Mouse (Mus musculus) cerebellum, adult 9-10 months (tissue): ENCODE measurements around the gene Ptpre.
"Not testable (repeated sequence)": the region's sequence is repeated elsewhere in the genome, so short reads cannot be mapped to it uniquely, and the experiment has no call there.

Source experiments
- DNase-seq: peaks from one replicate; pipeline ENCODE4 v3.0.0; 2022

Gene Ptpre

DNA sequence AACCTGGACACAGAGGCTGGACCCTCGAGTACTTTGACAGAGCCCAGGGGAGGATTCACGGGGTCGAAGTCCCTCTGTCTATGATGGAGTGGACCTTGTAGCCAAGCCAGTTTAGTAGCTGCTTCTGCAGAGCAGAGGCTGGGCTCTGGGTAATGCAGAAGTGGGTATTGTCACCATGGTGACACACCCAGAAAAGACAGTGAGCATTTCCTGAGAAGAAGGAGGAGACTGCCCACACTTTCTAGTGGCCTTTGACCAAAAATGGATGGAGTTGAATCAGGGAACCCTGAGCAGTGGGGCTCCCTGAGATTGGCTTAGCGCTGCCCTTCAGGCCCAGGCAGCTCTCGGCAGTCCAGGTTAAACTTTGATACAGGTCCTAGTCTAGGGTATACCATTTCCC lies 112.8 kb downstream of the Ptpre start:
- no peak for DNase-seq

DNA sequence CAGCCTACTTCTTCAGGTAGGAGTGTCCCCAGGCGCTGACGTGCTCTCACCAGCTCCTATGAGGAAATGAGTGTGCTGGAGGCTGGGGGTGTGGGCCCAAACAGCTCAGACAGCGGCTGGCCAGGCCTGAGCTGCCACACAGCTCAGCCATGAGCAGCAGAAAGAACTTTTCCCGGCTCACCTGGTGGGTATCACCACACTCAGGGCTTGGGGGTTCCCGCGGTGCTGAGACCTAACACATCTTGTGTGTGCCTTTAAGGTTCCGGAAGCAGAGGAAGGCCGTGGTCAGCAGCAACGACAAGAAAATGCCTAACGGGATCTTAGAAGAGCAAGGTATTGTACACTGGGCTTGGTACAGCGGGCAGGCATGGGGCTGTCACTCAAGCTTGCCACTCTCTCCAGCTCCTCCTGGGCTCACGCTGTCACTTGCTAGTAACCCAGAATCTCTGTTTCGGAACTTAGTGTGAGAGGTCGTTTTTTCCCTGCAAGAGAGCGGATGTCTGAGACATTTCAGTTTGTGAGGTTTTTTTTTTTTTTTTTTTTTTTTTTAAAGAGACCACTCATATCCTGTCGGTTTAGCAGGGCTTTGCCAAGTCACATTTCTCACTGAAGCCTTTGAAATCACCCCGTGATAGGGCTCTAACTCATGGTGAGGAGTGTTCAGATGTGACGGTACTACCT lies 114.7 kb downstream of the Ptpre start:
- DNase-seq: no peak

GRCm38 (mm10) chr7:135652781-135653180 lies 115.5 kb downstream of the Ptpre start:
- DNase-seq: no peak

DNA sequence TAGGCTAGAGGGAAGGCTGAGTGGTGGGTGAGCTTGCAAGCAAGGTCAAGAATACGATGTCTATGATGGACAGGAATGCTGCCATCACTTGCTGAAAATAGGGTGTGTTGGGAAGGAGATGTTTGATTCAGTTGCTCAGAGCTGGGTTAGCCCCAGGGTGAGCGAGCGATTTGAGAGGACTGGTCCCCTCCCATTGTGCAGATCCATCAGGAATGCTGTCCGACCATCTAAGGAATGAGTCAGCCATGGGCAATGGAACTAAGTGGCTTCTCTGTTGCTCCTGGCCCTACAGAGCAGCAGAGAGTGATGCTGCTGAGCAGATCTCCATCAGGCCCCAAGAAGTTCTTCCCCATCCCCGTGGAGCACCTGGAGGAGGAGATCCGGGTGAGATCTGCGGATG lies 116.3 kb downstream of the Ptpre start:
- DNase-seq: no peak

- DNase-seq: no peak
These were observed 117.0 kb downstream of the Ptpre start for GRCm38 (mm10) chr7:135654288-135654687.

DNA sequence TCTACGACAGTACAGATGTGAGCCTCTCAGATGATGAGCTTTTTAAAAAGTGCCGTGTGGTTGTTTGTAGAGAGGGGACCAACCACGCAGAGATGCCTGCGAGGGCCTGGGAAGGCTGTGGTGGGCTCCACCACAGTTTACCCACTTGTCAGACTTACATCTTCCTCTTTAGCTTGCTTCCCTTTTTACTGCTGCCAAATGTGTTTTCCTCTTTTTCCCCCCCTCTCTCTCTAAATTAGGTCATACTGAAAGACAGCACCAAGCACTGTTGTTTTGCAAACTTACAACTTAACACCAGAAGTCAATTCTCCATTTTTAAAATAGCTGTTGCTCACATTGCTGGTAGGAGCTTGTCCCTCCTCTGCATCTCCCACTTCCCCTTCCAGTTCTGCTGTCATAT lies 117.8 kb downstream of the Ptpre start:
- no peak for DNase-seq

GRCm38 (mm10) chr7:135658150-135658549 lies 120.9 kb downstream of the Ptpre start:
- no peak for DNase-seq

DNA sequence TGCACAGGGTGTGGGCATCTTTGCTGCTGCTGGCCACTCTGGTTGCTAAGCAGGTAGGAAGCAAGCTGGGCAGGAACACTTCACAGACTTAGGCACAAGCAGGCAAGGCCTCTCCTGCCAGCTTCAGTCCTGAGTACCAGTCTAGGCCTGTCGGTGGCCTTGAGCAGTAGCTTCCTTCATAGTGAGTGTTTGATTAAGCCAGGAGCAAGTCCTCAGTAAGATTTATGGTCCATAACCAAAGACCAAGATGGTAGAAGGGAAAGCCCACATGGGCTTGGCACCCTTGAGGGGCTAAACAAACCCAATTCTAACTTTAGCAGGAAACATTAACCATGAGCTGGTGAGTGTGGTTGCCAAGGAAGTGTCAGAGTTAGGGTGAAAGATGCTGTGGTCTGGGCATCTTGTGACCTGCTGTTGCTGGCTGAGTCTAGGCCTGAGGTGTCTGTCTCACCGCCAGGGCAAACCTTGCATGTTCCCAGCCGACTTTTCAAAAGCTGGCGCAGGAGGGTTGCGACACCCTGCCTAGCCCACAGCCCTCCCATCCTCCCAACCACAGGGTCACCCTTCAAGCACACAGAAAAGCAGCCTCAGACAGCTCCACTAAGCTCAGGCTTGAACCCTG lies 122.1 kb downstream of the Ptpre start:
- no peak for DNase-seq

GRCm38 (mm10) chr7:135660314-135660713 lies 123.0 kb downstream of the Ptpre start:
- no peak for DNase-seq

- no peak for DNase-seq
These were observed 126.9 kb downstream of the Ptpre start for GRCm38 (mm10) chr7:135664211-135664610.

- no peak for DNase-seq
These were observed 129.0 kb downstream of the Ptpre start for GRCm38 (mm10) chr7:135666314-135666713.

DNA sequence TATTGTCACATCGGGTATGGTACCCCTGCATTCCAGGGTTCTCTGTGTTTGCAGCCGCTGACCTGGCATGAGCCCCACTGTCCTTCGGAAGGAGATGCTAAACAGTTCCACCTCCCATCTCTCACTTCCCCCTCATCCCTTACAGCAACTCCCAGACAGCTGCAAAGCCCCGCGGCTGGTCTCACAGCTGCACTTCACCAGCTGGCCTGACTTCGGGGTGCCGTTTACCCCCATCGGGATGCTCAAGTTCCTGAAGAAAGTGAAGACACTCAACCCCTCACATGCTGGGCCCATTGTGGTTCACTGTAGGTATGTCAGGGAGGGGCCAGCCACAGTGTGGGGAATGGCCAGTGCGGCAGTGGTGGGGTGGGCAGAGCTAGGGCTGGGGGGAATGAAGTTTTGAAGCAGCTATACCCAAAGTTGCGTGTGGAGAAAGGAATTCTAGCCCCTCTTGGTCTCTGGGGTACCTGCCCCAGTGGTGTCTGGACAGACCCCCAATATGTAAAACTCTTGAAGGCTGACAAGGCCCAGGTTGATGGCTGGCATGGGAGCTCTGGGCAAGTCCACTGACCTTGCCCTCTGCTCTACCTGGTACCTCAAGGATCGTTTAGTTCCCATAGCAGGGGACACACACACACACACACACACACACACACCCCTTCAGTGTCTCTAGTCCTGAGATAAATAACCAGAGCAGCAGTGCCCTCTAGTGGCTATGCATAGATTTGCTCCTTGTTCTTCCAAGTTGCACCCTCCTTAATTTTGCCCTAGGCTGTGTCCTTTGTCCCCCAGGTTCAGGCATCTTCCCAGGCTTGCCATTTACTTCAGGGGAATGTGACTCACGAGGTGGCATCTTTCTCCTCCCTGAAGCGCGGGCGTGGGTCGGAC lies 131.8 kb downstream of the Ptpre start:
- DNase-seq: peak; percentile 69

GRCm38 (mm10) chr7:135673576-135673975 lies 136.3 kb downstream of the Ptpre start:
- no peak for DNase-seq

DNA sequence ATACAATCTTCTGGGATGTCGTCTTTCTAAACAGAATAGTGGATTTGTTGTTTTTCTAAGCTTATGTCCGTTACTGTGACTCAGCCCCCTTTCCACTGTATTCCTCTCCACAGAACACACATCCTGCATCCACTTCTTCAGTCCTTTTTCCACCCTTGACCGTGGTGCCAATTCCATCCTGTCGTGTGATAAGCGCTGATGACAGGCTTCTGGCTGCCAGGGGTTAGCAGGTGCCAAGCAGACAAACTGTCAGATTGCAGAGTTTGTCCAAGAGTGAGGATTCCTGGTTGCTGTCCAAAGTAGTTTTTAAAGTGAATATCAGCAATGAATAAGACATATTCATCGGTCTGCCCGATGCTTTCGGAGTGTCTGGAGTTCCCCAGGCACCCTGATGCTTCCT lies 139.4 kb downstream of the Ptpre start:
- DNase-seq: no peak

- no peak for DNase-seq
These were observed 143.1 kb downstream of the Ptpre start for GRCm38 (mm10) chr7:135680334-135680733.

DNA sequence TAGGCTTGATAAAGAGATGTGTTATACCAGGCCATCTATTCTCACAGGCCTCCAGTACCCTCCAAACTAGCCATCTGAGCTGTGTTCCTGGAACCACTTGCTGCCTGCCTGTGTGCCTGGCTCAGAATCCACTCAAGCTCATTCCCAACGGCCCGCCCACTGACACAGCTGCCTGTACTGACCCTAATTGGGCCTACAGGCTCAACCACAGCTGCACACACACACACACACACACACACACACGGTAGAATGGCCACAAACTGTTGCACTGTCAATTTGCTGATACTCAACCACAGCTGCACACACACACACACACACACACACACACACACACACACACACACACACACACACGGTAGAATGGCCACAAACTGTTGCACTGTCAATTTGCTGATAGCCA lies 146.8 kb downstream of the Ptpre start:
- DNase-seq: not testable (repeated sequence)

- DNase-seq: no peak
These were observed 147.7 kb downstream of the Ptpre start for GRCm38 (mm10) chr7:135684938-135685337.

DNA sequence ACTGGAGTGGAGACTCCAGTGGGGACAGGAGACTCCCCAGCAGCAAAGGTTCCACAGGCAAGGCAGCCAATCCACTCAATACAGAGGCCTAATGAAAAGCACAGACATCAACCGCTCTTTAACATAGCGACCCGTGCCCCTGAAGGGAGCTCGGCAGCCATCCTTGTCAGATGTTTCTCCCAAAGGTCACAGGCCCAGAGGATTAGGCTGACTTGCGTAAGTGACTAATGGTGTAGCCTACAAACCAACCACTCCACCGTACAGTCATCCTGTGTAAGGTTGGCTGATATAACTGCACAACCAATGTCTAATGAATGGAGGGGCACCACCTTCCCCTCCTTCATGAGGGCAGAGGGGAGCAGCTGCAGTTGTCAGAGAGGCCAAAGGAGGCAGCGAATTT lies 152.1 kb downstream of the Ptpre start:
- no peak for DNase-seq

GRCm38 (mm10) chr7:135691941-135692340 lies 154.7 kb downstream of the Ptpre start:
- DNase-seq: no peak

- no peak for DNase-seq
These were observed 156.8 kb downstream of the Ptpre start for GRCm38 (mm10) chr7:135694130-135694529.

GRCm38 (mm10) chr7:135694796-135695195 lies 157.5 kb downstream of the Ptpre start:
- no peak for DNase-seq

- DNase-seq: no peak
These were observed 158.8 kb downstream of the Ptpre start for GRCm38 (mm10) chr7:135696127-135696526.

DNA sequence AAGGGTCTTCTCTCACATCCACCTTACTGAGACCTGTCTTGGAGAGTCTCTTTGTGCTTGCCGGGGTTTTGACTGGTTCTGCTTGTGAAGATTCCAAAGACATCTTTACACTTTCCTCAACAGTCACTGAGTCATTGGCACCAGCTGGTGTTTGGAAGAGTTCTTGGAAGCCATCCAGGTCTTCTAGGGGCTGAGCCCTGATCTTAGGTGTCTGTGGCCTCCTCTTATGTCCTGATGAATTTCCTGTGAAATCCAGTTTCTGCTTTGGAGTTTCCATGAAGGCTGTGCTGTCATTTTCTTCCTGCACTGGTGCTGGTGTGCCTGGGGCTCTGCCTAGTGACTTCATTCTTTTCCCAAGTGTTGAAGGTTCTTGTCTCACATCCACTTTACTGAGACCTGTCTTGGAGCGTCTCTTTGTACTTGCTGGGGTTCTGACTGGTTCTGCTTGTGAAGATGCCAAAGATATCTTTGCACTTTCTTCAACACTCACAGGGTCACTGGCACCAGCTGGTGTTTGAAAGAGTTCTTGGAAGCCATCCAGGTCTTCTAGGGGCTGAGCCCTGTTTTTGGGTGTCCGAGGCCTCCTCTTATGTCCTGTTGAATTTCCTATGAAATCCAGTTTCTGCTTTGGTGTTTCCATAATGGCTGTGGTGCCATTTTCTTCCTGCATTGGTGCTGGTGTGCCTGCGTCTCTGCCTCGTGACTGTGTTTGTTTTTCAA lies 159.9 kb downstream of the Ptpre start:
- DNase-seq: not testable (repeated sequence)
